Mouse (Mus musculus): ENCODE data around the gene Hist1h3i.
A peak's percentile ranks its signal among the peaks of the same experiment; 100 is the strongest.

The Hist1h3i gene

GRCm38 (mm10) chr13:21782361-21783254 lies 562 bp downstream of the Hist1h3i start:
- peak; percentile 17 to 22 for DNase-seq

DNA sequence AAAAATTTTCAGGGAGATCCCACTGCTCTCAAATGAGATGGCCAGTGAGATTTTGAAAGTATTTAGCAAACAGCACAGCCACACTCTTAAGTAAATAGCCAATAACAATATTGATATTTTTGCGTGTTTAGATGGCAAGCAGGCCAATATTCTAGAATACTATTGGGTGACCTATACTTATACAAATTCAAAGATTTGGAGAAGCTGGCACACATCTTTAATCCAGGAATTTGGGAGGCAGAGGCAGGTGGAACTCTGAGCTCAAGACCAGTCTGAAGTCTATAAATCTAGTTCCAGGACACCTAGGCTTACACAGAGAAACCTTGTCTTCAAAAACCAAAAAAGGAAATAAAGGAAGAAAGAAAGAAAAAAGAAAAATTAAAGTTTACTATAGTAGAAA lies 1.5 kb downstream of the Hist1h3i start:
- no peak for DNase-seq

DNA sequence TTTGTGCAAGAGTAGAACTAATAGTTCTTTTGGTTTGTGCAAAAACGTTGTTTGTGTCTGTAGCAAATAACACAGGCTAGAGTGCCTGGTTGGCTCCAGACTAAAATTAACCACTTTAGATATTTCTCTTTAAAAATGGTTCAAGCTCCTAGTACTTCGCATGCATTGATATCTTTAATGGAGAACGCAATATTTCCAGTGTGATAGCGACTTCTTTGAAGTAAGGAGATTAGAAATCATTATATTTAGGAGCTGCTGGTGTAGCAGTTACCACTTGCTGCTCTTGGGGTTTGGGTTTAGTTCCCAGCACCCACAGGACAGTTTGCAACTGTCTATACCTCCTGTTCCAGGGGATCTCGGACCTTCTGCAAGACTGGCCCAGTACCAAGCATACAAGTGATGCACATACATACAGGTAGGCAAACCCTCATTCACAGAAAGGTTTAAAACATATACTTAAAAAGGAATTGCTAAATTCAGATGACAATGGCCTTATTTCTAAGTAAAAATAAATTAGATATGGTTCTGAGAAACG lies 2.1 kb downstream of the Hist1h3i start:
- DNase-seq, result no peak

GRCm38 (mm10) chr13:21779767-21780731 lies 3.1 kb downstream of the Hist1h3i start, which contains the start of gene Hist1h1b:
Gene Hist1h1b (minus strand): TSS chr13:21780625.
- DNase-seq, result peak; percentile 37 to 42

DNA sequence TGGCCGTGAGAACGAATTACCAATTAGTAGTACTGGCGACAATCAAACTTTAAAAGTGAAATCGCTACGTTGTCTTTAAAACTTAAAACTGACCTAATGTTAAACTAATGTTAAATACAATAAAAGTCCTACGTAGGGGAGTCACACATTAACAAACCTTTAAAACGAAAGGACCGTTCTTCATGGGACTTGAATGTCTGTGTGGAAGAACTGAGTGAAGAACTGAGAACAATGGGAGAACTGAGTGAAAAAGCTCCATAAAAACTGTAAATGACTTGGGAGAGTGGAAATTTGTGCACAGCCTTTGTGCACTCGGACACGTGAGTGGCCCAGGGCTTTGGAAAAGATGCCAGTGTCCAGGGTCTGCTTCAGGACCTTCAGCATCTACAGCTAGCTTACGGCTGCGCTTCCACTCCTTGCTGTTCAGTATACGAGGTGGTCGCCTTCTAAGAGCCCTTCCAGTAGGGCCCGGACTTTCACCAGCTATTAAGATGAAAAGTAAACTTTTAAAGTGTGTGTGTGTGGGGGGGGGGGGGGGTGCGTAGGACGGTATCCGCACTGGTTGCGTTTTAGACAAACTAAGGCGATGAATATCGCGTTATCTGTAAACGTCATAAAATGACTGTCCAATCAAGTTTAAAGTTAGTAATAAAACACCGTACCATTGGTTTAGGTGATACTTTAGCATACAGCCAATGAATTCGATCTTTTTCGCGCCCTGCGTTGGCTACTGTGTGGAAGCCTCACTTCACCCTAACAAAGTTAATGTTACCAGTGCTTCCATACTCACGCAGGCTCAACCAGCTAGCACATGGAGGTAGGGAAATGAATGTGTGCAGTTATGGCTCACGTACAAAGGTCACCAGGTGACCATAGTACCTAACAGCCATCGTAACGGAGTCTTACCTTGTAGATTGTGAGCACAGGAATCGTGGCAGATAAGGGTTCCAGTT lies 4.1 kb downstream of the Hist1h3i start:
- peak; percentile 43 to 48 for DNase-seq

GRCm38 (mm10) chr13:21755707-21756106 lies 27.5 kb downstream of the Hist1h3i start:
- no peak for DNase-seq

GRCm38 (mm10) chr13:21754294-21755001 lies 28.7 kb downstream of the Hist1h3i start:
- DNase-seq, result peak in 1 of 2 experiments; percentile 19

- peak; percentile 45 to 46 for DNase-seq
These were observed 29.5 kb downstream of the Hist1h3i start, which contains the start of the genes Hist1h2ak and Hist1h2bn for GRCm38 (mm10) chr13:21753524-21754285. Gene Hist1h2ak (minus strand): TSS chr13:21753827. Gene Hist1h2bn (plus strand): TSS chr13:21754123.

GRCm38 (mm10) chr13:21753051-21753523 lies 30.1 kb downstream of the Hist1h3i start:
- DNase-seq, result no peak

GRCm38 (mm10) chr13:21752356-21752755 lies 30.8 kb downstream of the Hist1h3i start:
- DNase-seq, result no peak

DNA sequence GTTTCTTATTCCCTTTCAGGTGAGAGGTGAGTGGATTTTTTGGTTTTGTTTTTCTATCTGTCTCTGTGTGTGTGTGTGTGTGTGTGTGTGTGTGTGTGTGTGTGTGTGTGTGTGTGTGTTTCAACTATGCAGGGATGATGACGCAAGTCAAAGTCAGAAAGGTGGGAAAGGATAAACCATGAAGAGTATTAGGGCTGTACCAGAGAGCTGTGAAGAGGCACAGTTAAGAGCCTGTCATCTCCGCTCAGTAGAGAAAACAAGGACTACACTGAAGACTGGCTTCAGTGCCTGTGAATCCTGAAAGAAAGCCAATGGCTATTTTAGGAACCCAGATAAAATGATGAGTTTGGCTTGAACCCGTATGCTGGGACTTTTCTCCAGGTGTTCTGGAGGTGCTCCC lies 31.3 kb downstream of the Hist1h3i start:
- DNase-seq, result no peak

- no peak for DNase-seq
These were observed 31.8 kb downstream of the Hist1h3i start for GRCm38 (mm10) chr13:21751417-21751816.

DNA sequence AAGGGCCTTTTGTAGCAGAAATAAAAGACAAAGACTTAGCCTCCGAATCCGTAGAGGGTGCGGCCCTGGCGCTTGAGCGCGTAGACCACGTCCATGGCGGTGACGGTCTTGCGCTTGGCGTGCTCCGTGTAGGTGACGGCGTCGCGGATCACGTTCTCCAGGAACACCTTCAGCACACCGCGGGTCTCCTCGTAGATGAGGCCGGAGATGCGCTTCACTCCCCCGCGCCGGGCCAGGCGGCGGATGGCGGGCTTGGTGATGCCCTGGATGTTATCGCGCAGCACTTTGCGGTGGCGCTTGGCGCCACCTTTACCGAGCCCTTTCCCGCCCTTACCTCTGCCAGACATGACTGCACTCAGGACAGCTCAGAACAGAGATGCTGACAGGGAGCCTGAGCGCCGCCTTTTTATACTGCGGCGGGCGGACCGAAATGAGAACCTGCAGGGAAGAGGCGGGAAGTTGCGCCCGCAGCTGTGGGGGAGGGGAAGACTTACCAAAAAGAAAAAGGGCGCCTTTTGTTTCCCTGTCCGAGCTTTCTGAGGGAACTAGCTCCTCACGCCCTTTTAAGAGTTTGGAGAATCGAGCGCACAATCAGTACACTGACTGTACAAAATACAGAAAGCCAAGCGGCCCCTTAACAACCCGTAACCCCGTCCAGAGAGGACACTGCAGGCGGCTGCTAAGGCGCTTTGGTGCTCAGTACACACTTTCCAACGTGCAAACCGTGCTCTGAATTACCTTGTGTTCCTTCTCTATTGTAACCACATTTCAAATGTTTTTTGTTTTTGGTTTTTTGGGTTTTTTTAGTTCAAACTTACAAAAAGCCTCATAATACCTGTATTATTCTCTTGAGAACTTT lies 32.8 kb downstream of the Hist1h3i start, which contains the start of gene Hist1h4k:
Gene Hist1h4k, minus strand, starts transcription at position 347 of the 859 bp plus-strand sequence.
- DNase-seq, result peak; percentile 82 to 86

DNA sequence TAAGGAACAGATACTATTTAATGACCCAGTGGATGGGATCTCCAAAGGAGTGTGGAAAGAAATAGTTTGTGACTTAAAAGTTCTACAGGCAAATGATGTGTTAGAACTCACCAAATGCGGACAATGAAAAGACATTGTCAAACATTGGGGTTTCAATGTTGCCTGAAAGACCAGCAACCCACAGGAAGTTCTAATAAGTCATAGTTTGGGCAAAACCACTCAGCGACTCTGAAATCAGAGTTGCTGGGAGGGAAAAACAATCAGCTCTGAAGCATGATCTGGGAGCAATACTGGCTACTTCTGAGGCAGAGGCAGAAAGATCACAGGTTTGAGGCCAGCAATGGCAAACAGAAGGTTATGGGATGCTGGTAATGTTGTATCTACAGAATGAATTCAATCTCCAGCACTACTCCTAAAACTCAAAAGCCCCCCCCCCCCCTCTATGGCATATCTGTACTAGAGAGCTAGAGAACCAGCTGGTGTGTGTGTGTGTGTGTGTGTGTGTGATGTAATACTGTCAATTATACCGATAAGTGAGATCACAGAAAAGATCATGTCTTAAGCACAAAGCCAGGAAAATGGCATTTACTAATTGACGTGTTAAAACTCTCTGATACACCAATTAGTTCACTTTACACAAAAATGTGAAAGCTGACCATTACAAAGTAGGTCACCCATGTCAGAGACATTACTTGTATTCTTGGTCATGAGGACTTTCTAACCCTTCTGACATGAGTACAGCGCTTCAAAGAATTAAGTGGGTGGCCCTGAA lies 33.6 kb downstream of the Hist1h3i start:
- no peak for DNase-seq

DNA sequence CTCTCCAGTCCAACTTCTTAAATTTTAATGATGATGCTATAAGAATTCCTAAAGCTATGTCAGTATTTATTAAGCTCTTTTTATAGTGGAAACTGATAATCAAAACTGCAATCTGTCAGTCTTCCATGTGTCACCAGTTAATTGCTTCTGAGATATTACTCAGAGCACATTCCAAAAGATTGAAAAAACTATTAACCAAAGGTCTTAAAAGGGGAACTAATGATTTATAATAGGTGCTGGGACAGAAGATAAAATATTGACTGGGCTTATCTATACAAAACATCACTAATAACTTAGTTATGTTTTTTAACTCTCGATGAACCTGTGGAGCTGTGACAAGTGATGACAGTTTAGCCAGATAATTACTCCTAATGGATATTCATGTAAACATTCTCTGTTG lies 38.2 kb downstream of the Hist1h3i start:
- DNase-seq, result no peak

GRCm38 (mm10) chr13:21734906-21735767 lies 48.0 kb downstream of the Hist1h3i start, which contains the start of gene Hist1h4j:
Gene Hist1h4j (plus strand): TSS chr13:21735064.
- peak; percentile 58 to 71 for DNase-seq

Data from spleen, adult 18-20 months (tissue).